Mouse (Mus musculus): Measurements from ENCODE around the gene Spa17. TPM values are rescaled to one million over a fixed set of nuclear protein-coding genes. Genes with fewer than 3 reads are reported as not detected.
A peak's percentile ranks its signal among the peaks of the same experiment; 100 is the strongest.

The Spa17 gene
- total and polyA plus RNA-seq, 2 experiments, result 0.13 to 0.55 TPM

GRCm38 (mm10) chr9:37626103-37626567 is 12.6 kb upstream of the Spa17 start:
- peaks cover 4% of the 10 kb centered on the region for H3K4me1 ChIP-seq (ENCODE audit: control insufficient read depth, insufficient read depth, low read length)
- no peak overlapping the region for H3K4me3 ChIP-seq (ENCODE audit: insufficient read depth, low read depth, low read length)
- peaks cover 34% of the 10 kb centered on the region for H3K36me3 ChIP-seq (ENCODE audit: control insufficient read depth, insufficient read depth, low read length)
- DNase-seq (ENCODE audit: extremely low read depth, low read depth, low spot score), result peak; percentile 48
- no peaks in the 10 kb centered on the region for H3K79me2 ChIP-seq (ENCODE audit: control insufficient read depth, insufficient read depth, low read length)
- H3K9ac ChIP-seq (ENCODE audit: low read depth, low read length), result no peak overlapping the region
- TF ChIP-seq CTCF (IDR thresholded peaks at IDR 0.05; ENCODE audit: low read depth, low read length), result no peak
- TF ChIP-seq POLR2A (IDR thresholded peaks at IDR 0.05; ENCODE audit: extremely low read depth, insufficient read depth, low read length), result no peak
- H3K27me3 ChIP-seq (ENCODE audit: control insufficient read depth, insufficient read depth, low read length), result no peaks in the 10 kb centered on the region
- no peak overlapping the region for H3K27ac ChIP-seq (replicated peaks; ENCODE audit: insufficient read depth, low read depth, low read length)
- 28% methylated on average over 3 of the region's 3 CpGs for WGBS

GRCm38 (mm10) chr9:37625641-37626040 is 12.1 kb upstream of the Spa17 start:
- no peak for DNase-seq (ENCODE audit: extremely low read depth, low read depth, low spot score)
- Histone ChIP-seq H3K4me1 (ENCODE audit: control insufficient read depth, insufficient read depth, low read length) (peaks cover 4% of the 10 kb centered on the region), H3K79me2 (ENCODE audit: control insufficient read depth, insufficient read depth, low read length) (no peaks in the 10 kb centered on the region), H3K36me3 (ENCODE audit: control insufficient read depth, insufficient read depth, low read length) (peaks cover 29% of the 10 kb centered on the region), H3K9ac (ENCODE audit: low read depth, low read length) (no peak overlapping the region), H3K27me3 (ENCODE audit: control insufficient read depth, insufficient read depth, low read length) (no peaks in the 10 kb centered on the region), H3K27ac (replicated peaks; ENCODE audit: insufficient read depth, low read depth, low read length) (no peak overlapping the region), H3K4me3 (ENCODE audit: insufficient read depth, low read depth, low read length) (no peak overlapping the region)
- WGBS, result 40% methylated on average over 7 of the region's 7 CpGs
- no peak for TF ChIP-seq CTCF (IDR thresholded peaks at IDR 0.05; ENCODE audit: low read depth, low read length)
- no peak for TF ChIP-seq POLR2A (IDR thresholded peaks at IDR 0.05; ENCODE audit: extremely low read depth, insufficient read depth, low read length)

DNA sequence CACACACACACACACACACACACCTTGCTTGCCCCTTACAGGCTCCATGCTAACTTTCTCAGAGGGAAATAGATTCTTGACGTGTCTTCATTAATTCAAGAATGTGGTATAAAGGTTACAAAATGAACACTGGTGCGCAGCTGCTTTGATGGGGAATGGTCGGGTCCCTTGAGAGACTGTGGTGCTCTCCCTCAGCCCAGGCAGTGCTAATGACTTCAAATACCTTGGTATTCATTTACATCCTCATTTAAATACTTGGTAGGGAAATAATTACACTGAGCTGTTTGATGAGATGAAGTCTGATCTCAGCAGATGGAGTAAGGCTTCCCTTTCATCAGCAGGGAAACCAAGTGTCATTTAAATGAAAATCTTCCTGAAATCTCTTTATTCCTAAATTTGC is 11.6 kb upstream of the Spa17 start:
- Histone ChIP-seq H3K27me3 (ENCODE audit: control insufficient read depth, insufficient read depth, low read length) (no peaks in the 10 kb centered on the region), H3K79me2 (ENCODE audit: control insufficient read depth, insufficient read depth, low read length) (no peaks in the 10 kb centered on the region), H3K4me3 (ENCODE audit: insufficient read depth, low read depth, low read length) (no peak overlapping the region), H3K4me1 (ENCODE audit: control insufficient read depth, insufficient read depth, low read length) (peaks cover 4% of the 10 kb centered on the region), H3K27ac (replicated peaks; ENCODE audit: insufficient read depth, low read depth, low read length) (no peak overlapping the region), H3K36me3 (ENCODE audit: control insufficient read depth, insufficient read depth, low read length) (peaks cover 25% of the 10 kb centered on the region), H3K9ac (ENCODE audit: low read depth, low read length) (no peak overlapping the region)
- 87% methylated on average over 3 of the region's 3 CpGs for WGBS
- no peak for TF ChIP-seq POLR2A (IDR thresholded peaks at IDR 0.05; ENCODE audit: extremely low read depth, insufficient read depth, low read length)
- no peak for TF ChIP-seq CTCF (IDR thresholded peaks at IDR 0.05; ENCODE audit: low read depth, low read length)
- DNase-seq (ENCODE audit: extremely low read depth, low read depth, low spot score), result no peak

- H3K9ac ChIP-seq (ENCODE audit: low read depth, low read length), result no peak overlapping the region
- no peak overlapping the region for H3K27ac ChIP-seq (replicated peaks; ENCODE audit: insufficient read depth, low read depth, low read length)
- DNase-seq (ENCODE audit: extremely low read depth, low read depth, low spot score), result no peak
- no peak overlapping the region for H3K4me3 ChIP-seq (ENCODE audit: insufficient read depth, low read depth, low read length)
- H3K27me3 ChIP-seq (ENCODE audit: control insufficient read depth, insufficient read depth, low read length), result no peaks in the 10 kb centered on the region
- TF ChIP-seq CTCF (IDR thresholded peaks at IDR 0.05; ENCODE audit: low read depth, low read length) (no peak), POLR2A (IDR thresholded peaks at IDR 0.05; ENCODE audit: extremely low read depth, insufficient read depth, low read length) (no peak)
- 81% methylated on average over 1 of the region's 1 CpGs for WGBS
- H3K4me1 ChIP-seq (ENCODE audit: control insufficient read depth, insufficient read depth, low read length), result peaks cover 4% of the 10 kb centered on the region
- H3K36me3 ChIP-seq (ENCODE audit: control insufficient read depth, insufficient read depth, low read length), result peaks cover 25% of the 10 kb centered on the region
- no peaks in the 10 kb centered on the region for H3K79me2 ChIP-seq (ENCODE audit: control insufficient read depth, insufficient read depth, low read length)
Observed at GRCm38 (mm10) chr9:37624502-37624901, 11.0 kb upstream of the Spa17 start.

- no peak for TF ChIP-seq POLR2A (IDR thresholded peaks at IDR 0.05; ENCODE audit: extremely low read depth, insufficient read depth, low read length)
- TF ChIP-seq CTCF (IDR thresholded peaks at IDR 0.05; ENCODE audit: low read depth, low read length), result no peak
- 92% methylated on average over 3 of the region's 3 CpGs for WGBS
- H3K36me3 ChIP-seq (ENCODE audit: control insufficient read depth, insufficient read depth, low read length), result peaks cover 23% of the 10 kb centered on the region
Observed at GRCm38 (mm10) chr9:37623981-37624380, 10.5 kb upstream of the Spa17 start.

DNA sequence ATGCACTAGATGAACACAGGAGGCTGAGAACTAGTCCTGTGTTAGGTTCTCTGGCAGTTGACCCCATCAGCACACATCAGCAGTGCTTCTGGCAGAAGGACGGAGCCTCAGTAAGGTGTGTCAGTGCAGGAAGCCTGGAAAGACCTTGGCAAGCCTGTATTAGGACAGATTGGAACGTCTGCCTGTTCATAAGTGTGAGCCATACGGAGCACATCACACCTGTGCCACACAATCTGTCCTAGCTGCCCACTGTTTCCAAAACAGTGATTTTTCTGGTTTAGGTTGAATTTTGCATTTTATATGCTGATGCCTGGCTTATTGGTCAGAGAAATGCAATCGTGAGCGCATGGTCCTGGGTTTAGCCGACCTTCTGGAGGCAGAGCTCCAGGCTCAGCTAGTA is 7.8 kb upstream of the Spa17 start:
- TF ChIP-seq POLR2A (IDR thresholded peaks at IDR 0.05; ENCODE audit: extremely low read depth, insufficient read depth, low read length) (no peak), CTCF (IDR thresholded peaks at IDR 0.05; ENCODE audit: low read depth, low read length) (no peak)
- 88% methylated on average over 6 of the region's 6 CpGs for WGBS
- Histone ChIP-seq H3K79me2 (ENCODE audit: control insufficient read depth, insufficient read depth, low read length) (peaks cover 6% of the 10 kb centered on the region; the same call in 1 of the 2 replicates), H3K4me3 (ENCODE audit: insufficient read depth, low read depth, low read length) (no peak overlapping the region), H3K36me3 (ENCODE audit: control insufficient read depth, insufficient read depth, low read length) (peaks cover 21% of the 10 kb centered on the region), H3K27me3 (ENCODE audit: control insufficient read depth, insufficient read depth, low read length) (no peaks in the 10 kb centered on the region), H3K4me1 (ENCODE audit: control insufficient read depth, insufficient read depth, low read length) (peaks cover 4% of the 10 kb centered on the region), H3K27ac (replicated peaks; ENCODE audit: insufficient read depth, low read depth, low read length) (no peak overlapping the region), H3K9ac (ENCODE audit: low read depth, low read length) (no peak overlapping the region)
- DNase-seq (ENCODE audit: extremely low read depth, low read depth, low spot score), result no peak

More at GRCm38 (mm10) chr9:37623981-37624380, 10.5 kb upstream of the Spa17 start:
- Histone ChIP-seq H3K9ac (ENCODE audit: low read depth, low read length) (no peak overlapping the region), H3K27ac (replicated peaks; ENCODE audit: insufficient read depth, low read depth, low read length) (no peak overlapping the region), H3K27me3 (ENCODE audit: control insufficient read depth, insufficient read depth, low read length) (no peaks in the 10 kb centered on the region), H3K4me3 (ENCODE audit: insufficient read depth, low read depth, low read length) (no peak overlapping the region), H3K79me2 (ENCODE audit: control insufficient read depth, insufficient read depth, low read length) (no peaks in the 10 kb centered on the region), H3K4me1 (ENCODE audit: control insufficient read depth, insufficient read depth, low read length) (peaks cover 4% of the 10 kb centered on the region)
- no peak for DNase-seq (ENCODE audit: extremely low read depth, low read depth, low spot score)

Measured in liver, adult 2 months (tissue).